Mouse (Mus musculus) kidney, postnatal 0 days (tissue): ENCODE results near the gene Rpa1. TPM values are rescaled to one million over a fixed set of nuclear protein-coding genes. Genes with fewer than 3 reads are reported as not detected.

Experiments used
- ATAC-seq: fragments of 200-750 bp; cut with Nextera tagmentation; replicated peaks from 2 replicates; pipeline ENCODE4 v1.8.0; 2017; ENCODE audit warnings: low read depth, moderate number of reproducible peaks, moderate TSS enrichment, moderate library complexity; ENCODE audit not compliant: low FRiP score
- DNase-seq: peaks from one replicate; pipeline ENCODE4 v3.0.0-alpha.2; 2016; ENCODE audit warnings: low spot score
- H3K27ac ChIP-seq: fragments of 300-500 bp; sonication (generic); 2 replicates; pipeline ENCODE4 v1.5.1; 2014; ENCODE audit warnings: mild to moderate bottlenecking
- H3K27me3 ChIP-seq: fragments of 300-500 bp; sonication (generic); 2 replicates; pipeline ENCODE4 v1.6.1; 2014; ENCODE audit warnings: low read length, mixed read lengths; ENCODE audit not compliant: insufficient read depth
- H3K36me3 ChIP-seq: fragments of 300-500 bp; sonication (generic); 2 replicates; pipeline ENCODE4 v1.6.1; 2014; ENCODE audit warnings: low read length, mixed read lengths; ENCODE audit not compliant: insufficient read depth
- H3K4me1 ChIP-seq: fragments of 300-500 bp; sonication (generic); replicated peaks from 2 replicates; pipeline ENCODE4 v1.6.1; 2014; ENCODE audit warnings: antibody characterized with exemption, low read length, mixed read lengths; ENCODE audit not compliant: insufficient read depth
- H3K4me2 ChIP-seq: fragments of 300-500 bp; sonication (generic); 2 replicates; pipeline ENCODE4 v1.6.1; 2014; ENCODE audit warnings: mild to moderate bottlenecking, low read length, moderate library complexity, mixed read lengths
- H3K4me3 ChIP-seq: fragments of 300-500 bp; sonication (generic); replicated peaks from 2 replicates; pipeline ENCODE4 v1.5.1; 2014; ENCODE audit warnings: low read depth, low read length
- H3K9ac ChIP-seq: fragments of 300-500 bp; sonication (generic); 2 replicates; pipeline ENCODE4 v1.6.1; 2014; ENCODE audit warnings: low read depth, low read length
- H3K9me3 ChIP-seq: fragments of 300-500 bp; sonication (generic); replicated peaks from 2 replicates; pipeline ENCODE4 v1.6.1; 2016; ENCODE audit warnings: low read length, inconsistent platforms, mixed read lengths
- CTCF ChIP-seq: IDR thresholded peaks from 2 replicates; pipeline ENCODE4 v1.5.1; 2016; ENCODE audit warnings: antibody characterized with exemption, low read depth, mild to moderate bottlenecking, moderate library complexity
- WGBS: fragments of 180-500 bp; shearing (Covaris S2); extraction: QIAGEN DNeasy Blood & Tissue Kit; methylation state at CpG from one replicate; pipeline ENCODE4 v1.1.7; 2014; 5-methylcytosine and 5-hydroxymethylcytosine counted together
- polyA plus RNA-seq: library from polyadenylated mRNA; unstranded; fragments of >200 nt; fragmentation: Nextera tagmentation; extraction: Ambion mirVana; gene quantifications from 2 replicates; pipeline ENCODE4 v1.2.1, GENCODE M21; 2015

Rpa1 gene
- polyA plus RNA-seq, 1 experiment from 2014 or later: 70.7 TPM

- no peak for TF ChIP-seq CTCF
- no peaks in the 10 kb centered on the region for H3K36me3 ChIP-seq
- no peak for DNase-seq
- H3K4me1 ChIP-seq: peaks cover 10% of the 10 kb centered on the region; the same call in 1 of the 2 replicates
- H3K9ac ChIP-seq: no peak overlapping the region
- H3K27ac ChIP-seq: no peak overlapping the region
- H3K4me3 ChIP-seq: no peak overlapping the region
- no peaks in the 10 kb centered on the region for H3K27me3 ChIP-seq
- H3K9me3 ChIP-seq: no peaks in the 10 kb centered on the region
- WGBS: 52% methylated on average over 6 of the region's 6 CpGs
- no peak for ATAC-seq
- H3K4me2 ChIP-seq: no peak overlapping the region
These were observed 88.7 kb downstream of the Rpa1 start for GRCm38 (mm10) chr11:75259416-75259815.

DNA sequence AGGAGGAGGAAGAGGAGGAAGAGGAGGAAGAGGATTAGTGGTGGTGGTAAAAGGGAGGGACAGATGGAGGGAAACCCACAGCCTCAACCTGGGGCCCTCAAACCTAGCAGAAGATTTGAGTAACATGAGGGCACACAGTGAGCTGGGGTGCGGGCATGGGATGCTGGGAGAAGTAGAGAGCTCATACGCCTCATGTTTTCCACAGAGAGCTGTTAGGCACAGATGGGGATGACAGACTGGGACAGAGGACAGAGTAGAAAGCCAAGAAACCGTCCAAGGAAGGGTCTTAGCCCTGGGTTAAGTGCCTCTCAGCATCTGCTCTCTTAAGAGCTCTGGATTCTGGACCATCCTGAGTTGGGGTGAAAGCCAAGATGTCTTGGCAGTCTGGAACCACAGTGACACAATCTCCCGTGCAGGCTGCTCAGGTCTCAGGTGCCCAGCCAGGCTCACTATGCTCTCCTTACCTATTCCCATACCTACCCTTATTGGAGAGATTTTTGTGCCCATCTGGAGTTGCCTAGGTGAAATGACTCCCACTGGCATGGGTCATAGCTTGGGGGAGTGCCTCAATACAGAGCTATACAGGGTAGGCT lies 91.0 kb downstream of the Rpa1 start:
- no peaks in the 10 kb centered on the region for H3K27me3 ChIP-seq
- no peak overlapping the region for H3K4me2 ChIP-seq
- H3K4me3 ChIP-seq: no peak overlapping the region
- H3K27ac ChIP-seq: no peak overlapping the region
- ATAC-seq (no peak), DNase-seq (no peak)
- peaks cover 9% of the 10 kb centered on the region; the same call in 1 of the 2 replicates for H3K4me1 ChIP-seq
- 75% methylated on average over 4 of the region's 4 CpGs for WGBS
- no peak for TF ChIP-seq CTCF
- no peaks in the 10 kb centered on the region for H3K36me3 ChIP-seq
- no peak overlapping the region for H3K9ac ChIP-seq
- H3K9me3 ChIP-seq: no peaks in the 10 kb centered on the region

GRCm38 (mm10) chr11:75255330-75255729 lies 92.8 kb downstream of the Rpa1 start:
- Histone ChIP-seq H3K9me3 (no peaks in the 10 kb centered on the region), H3K4me3 (no peak overlapping the region), H3K9ac (no peak overlapping the region), H3K36me3 (no peaks in the 10 kb centered on the region), H3K4me1 (no peaks in the 10 kb centered on the region), H3K27me3 (no peaks in the 10 kb centered on the region), H3K4me2 (no peak overlapping the region), H3K27ac (no peak overlapping the region; the same call in 1 of the 2 replicates)
- no peak for DNase-seq
- 54% methylated on average over 5 of the region's 5 CpGs for WGBS
- TF ChIP-seq CTCF: no peak
- ATAC-seq: no peak

DNA sequence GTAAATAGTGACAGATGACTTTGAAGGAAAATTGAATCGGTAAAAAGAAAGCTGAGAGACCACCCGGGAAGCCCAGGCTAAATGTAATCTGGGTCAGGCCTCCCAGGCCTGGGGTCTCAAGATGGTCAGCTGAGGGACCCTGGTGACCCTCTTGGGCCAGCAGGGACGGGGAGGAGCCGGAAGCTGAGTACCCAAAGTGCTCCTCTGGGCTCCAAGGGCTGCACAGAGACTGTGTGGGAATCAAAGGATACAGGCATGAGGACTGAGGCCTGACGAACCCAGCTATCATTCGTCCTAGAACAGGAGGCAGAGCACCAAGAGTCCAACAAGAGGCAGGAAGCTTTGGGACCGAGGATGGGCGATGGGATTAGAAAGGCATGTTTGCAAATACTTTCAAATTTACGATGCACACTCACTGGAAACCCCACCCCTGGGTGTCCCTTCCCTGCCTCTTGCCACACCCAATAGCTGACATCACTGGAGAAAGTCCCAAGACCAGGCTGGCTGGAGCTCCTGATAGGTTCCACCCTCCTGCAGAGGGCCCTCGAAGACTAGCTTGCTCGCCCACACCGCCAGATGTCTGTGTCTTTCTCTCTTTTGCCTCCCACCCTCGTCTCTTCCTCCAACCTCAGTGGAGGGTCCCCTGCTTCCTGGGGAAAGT lies 93.7 kb downstream of the Rpa1 start:
- peak; percentile 42 for TF ChIP-seq CTCF
- ATAC-seq: no peak; the same call in 1 of the 2 replicates
- no peak overlapping the region; the same call in 1 of the 2 replicates for H3K4me2 ChIP-seq

DNA sequence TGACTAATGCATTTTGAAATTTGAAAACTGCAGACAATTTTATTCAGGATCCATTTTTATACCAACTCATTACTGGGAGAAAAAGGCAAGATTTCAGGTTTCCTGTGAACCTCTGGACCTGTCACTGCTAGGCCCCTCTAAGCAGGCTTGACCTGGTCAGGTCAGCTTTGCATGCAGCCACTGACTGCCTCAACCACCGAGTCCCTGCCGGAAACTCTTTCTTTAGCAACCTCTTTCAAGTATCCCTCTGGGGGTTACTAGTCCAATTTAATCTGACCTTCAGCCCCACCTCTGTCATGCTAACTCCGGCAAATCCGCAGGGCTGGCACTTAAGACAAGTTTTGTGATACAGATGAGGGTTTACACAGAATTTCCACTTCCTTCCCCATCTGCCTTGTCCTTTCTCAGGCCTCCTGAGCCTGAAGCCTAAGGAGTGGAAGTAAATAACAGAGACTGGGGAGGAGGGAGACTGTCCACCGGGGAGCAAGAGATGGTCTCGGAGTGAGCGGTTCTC lies 96.5 kb downstream of the Rpa1 start:
- no peak for TF ChIP-seq CTCF
- H3K9me3 ChIP-seq: no peaks in the 10 kb centered on the region
- no peak overlapping the region for H3K9ac ChIP-seq
- WGBS: 51% methylated on average over 7 of the region's 7 CpGs
- H3K4me3 ChIP-seq: no peak overlapping the region
- H3K36me3 ChIP-seq: no peaks in the 10 kb centered on the region
- ATAC-seq: no peak
- no peak overlapping the region for H3K4me2 ChIP-seq
- H3K27ac ChIP-seq: no peak overlapping the region
- H3K4me1 ChIP-seq: no peaks in the 10 kb centered on the region
- no peaks in the 10 kb centered on the region for H3K27me3 ChIP-seq
- DNase-seq: no peak

More for the DNA sequence above, 93.7 kb downstream of the Rpa1 start:
- DNase-seq: peak; percentile 70
- no peaks in the 10 kb centered on the region for H3K4me1 ChIP-seq
- H3K9me3 ChIP-seq: no peaks in the 10 kb centered on the region
- WGBS: 48% methylated on average over 13 of the region's 13 CpGs
- peak overlapping the region; percentile 44; the same call in 1 of the 2 replicates for H3K27ac ChIP-seq
- no peak overlapping the region for H3K9ac ChIP-seq
- no peaks in the 10 kb centered on the region for H3K27me3 ChIP-seq
- H3K36me3 ChIP-seq: no peaks in the 10 kb centered on the region
- no peak overlapping the region for H3K4me3 ChIP-seq

- WGBS: 75% methylated on average over 4 of the region's 4 CpGs
- no peak overlapping the region for H3K27ac ChIP-seq
- H3K36me3 ChIP-seq: no peaks in the 10 kb centered on the region
- no peaks in the 10 kb centered on the region for H3K4me1 ChIP-seq
- no peak for DNase-seq
- H3K4me3 ChIP-seq: no peak overlapping the region
- ATAC-seq: no peak
- no peaks in the 10 kb centered on the region for H3K9me3 ChIP-seq
- no peaks in the 10 kb centered on the region for H3K27me3 ChIP-seq
- no peak for TF ChIP-seq CTCF
- H3K9ac ChIP-seq: no peak overlapping the region
- no peak overlapping the region for H3K4me2 ChIP-seq
These were observed 97.1 kb downstream of the Rpa1 start for GRCm38 (mm10) chr11:75251006-75251512.
